Mouse (Mus musculus) limb, embryonic 12.5 days (tissue): ENCODE data around the gene 2200002D01Rik. TPM values are rescaled to one million over a fixed set of nuclear protein-coding genes. Genes with fewer than 3 reads are reported as not detected.
"Not testable (repeated sequence)": the region's sequence is repeated elsewhere in the genome, so short reads cannot be mapped to it uniquely, and the experiment has no call there.

Source experiments
- ATAC-seq: fragments of 200-750 bp; cut with Nextera tagmentation; 2 replicates; pipeline ENCODE4 v1.8.0; 2017; ENCODE audit warnings: low read depth, moderate TSS enrichment; ENCODE audit not compliant: insufficient number of reproducible peaks, insufficient read depth, low FRiP score, low TSS enrichment
- H3K27ac ChIP-seq: fragments of 300-500 bp; sonication (generic); 2 replicates; pipeline ENCODE4 v1.5.1; 2016; ENCODE audit warnings: mild to moderate bottlenecking, moderate library complexity
- H3K27me3 ChIP-seq: fragments of 300-500 bp; sonication (generic); 2 replicates; pipeline ENCODE4 v1.6.1; 2016; ENCODE audit warnings: mild to moderate bottlenecking, moderate library complexity
- H3K36me3 ChIP-seq: fragments of 300-500 bp; sonication (generic); 2 replicates; pipeline ENCODE4 v1.6.1; 2016; ENCODE audit warnings: mild to moderate bottlenecking, moderate library complexity
- H3K4me1 ChIP-seq: fragments of 300-500 bp; sonication (generic); replicated peaks from 2 replicates; pipeline ENCODE4 v1.6.1; 2016
- H3K4me2 ChIP-seq: fragments of 300-500 bp; sonication (generic); 2 replicates; pipeline ENCODE4 v1.6.1; 2016; ENCODE audit warnings: mild to moderate bottlenecking, moderate library complexity
- H3K4me3 ChIP-seq: fragments of 300-500 bp; sonication (generic); replicated peaks from 2 replicates; pipeline ENCODE4 v1.5.1; 2016; ENCODE audit warnings: mild to moderate bottlenecking
- H3K9ac ChIP-seq: fragments of 300-500 bp; sonication (generic); replicated peaks from 2 replicates; pipeline ENCODE4 v1.6.1; 2016; ENCODE audit warnings: mild to moderate bottlenecking, moderate library complexity
- H3K9me3 ChIP-seq: fragments of 300-500 bp; sonication (generic); 2 replicates; pipeline ENCODE4 v1.6.1; 2016; ENCODE audit warnings: mild to moderate bottlenecking, moderate library complexity
- WGBS: fragments of 180-500 bp; shearing (Covaris S2); methylation state at CpG from one replicate; pipeline ENCODE4 v1.1.7; 2016; 5-methylcytosine and 5-hydroxymethylcytosine counted together
- polyA plus RNA-seq: library from polyadenylated mRNA; unstranded; fragments of >200 nt; fragmentation: Nextera tagmentation; extraction: Ambion mirVana; gene quantifications from 2 replicates; pipeline ENCODE4 v1.2.1, GENCODE M21; 2016

The 2200002D01Rik gene
- polyA plus RNA-seq, 1 experiment from 2014 or later = 2.7 TPM

GRCm38 (mm10) chr7:29232247-29233013 lies 15.8 kb downstream of the 2200002D01Rik start, which contains the start of gene Kcnk6:
TSS of gene Kcnk6 (minus strand) at chr7:29232515.
- H3K9me3 ChIP-seq = no peaks in the 10 kb centered on the region
- H3K27me3 ChIP-seq = peaks cover 58% of the 10 kb centered on the region
- no peaks in the 10 kb centered on the region for H3K36me3 ChIP-seq
- no peak within 1 kb of the TSS for H3K27ac ChIP-seq
- peak within 1 kb of the TSS; percentile 60 for H3K4me3 ChIP-seq
- WGBS = 2% methylated on average over 62 of the region's 62 CpGs
- ATAC-seq = peak; percentile 52
- H3K4me2 ChIP-seq = peak within 1 kb of the TSS; percentile 97
- H3K4me1 ChIP-seq = 0 out of 2 replicates have a peak, but pooled peaks cover 3% of the 10 kb centered on the region
- H3K9ac ChIP-seq = peak within 1 kb of the TSS; percentile 71

GRCm38 (mm10) chr7:29231517-29231916 lies 16.7 kb downstream of the 2200002D01Rik start:
- H3K4me3 ChIP-seq = peak overlapping the region; percentile 60
- no peaks in the 10 kb centered on the region for H3K36me3 ChIP-seq
- no peaks in the 10 kb centered on the region for H3K9me3 ChIP-seq
- no peak for ATAC-seq
- H3K27me3 ChIP-seq = peaks cover 58% of the 10 kb centered on the region
- 0 out of 2 replicates have a peak, but pooled peaks cover 3% of the 10 kb centered on the region for H3K4me1 ChIP-seq
- WGBS = 51% methylated on average over 3 of the region's 3 CpGs
- H3K9ac ChIP-seq = no peak overlapping the region
- H3K4me2 ChIP-seq = peak overlapping the region; percentile 97
- no peak overlapping the region for H3K27ac ChIP-seq

GRCm38 (mm10) chr7:29230560-29230959 lies 17.7 kb downstream of the 2200002D01Rik start:
- no peak overlapping the region for H3K4me2 ChIP-seq
- H3K27me3 ChIP-seq = peaks cover 58% of the 10 kb centered on the region
- WGBS = 63% methylated on average over 3 of the region's 3 CpGs
- peaks cover 5% of the 10 kb centered on the region for H3K4me1 ChIP-seq
- no peak for ATAC-seq
- H3K9ac ChIP-seq = no peak overlapping the region
- no peak overlapping the region for H3K4me3 ChIP-seq
- H3K27ac ChIP-seq = no peak overlapping the region
- no peaks in the 10 kb centered on the region for H3K36me3 ChIP-seq
- H3K9me3 ChIP-seq = no peaks in the 10 kb centered on the region

- Histone ChIP-seq H3K9ac (no peak overlapping the region), H3K4me2 (no peak overlapping the region), H3K9me3 (no peaks in the 10 kb centered on the region), H3K27me3 (peaks cover 45% of the 10 kb centered on the region), H3K36me3 (no peaks in the 10 kb centered on the region), H3K4me3 (no peak overlapping the region), H3K4me1 (peaks cover 14% of the 10 kb centered on the region), H3K27ac (no peak overlapping the region)
- ATAC-seq = no peak
- WGBS = 80% methylated on average over 4 of the region's 4 CpGs
These were observed 20.1 kb downstream of the 2200002D01Rik start for GRCm38 (mm10) chr7:29228202-29228601.

GRCm38 (mm10) chr7:29225520-29225919 lies 22.7 kb downstream of the 2200002D01Rik start:
- peak; percentile 16; the same call in 1 of the 2 replicates for ATAC-seq
- H3K4me3 ChIP-seq = 0 out of 2 replicates have a peak overlapping the region, but pooled peaks have one; percentile 11
- WGBS = 70% methylated on average over 13 of the region's 13 CpGs
- H3K27ac ChIP-seq = no peak overlapping the region
- H3K9me3 ChIP-seq = peaks cover 1% of the 10 kb centered on the region
- peaks cover 18% of the 10 kb centered on the region for H3K27me3 ChIP-seq
- peak overlapping the region; percentile 48 for H3K4me2 ChIP-seq
- H3K36me3 ChIP-seq = no peaks in the 10 kb centered on the region
- no peak overlapping the region for H3K9ac ChIP-seq
- H3K4me1 ChIP-seq = peaks cover 11% of the 10 kb centered on the region

GRCm38 (mm10) chr7:29224756-29225394 lies 23.4 kb downstream of the 2200002D01Rik start:
- H3K9me3 ChIP-seq = peaks cover 8% of the 10 kb centered on the region
- H3K4me1 ChIP-seq = peaks cover 11% of the 10 kb centered on the region
- H3K27me3 ChIP-seq = peaks cover 12% of the 10 kb centered on the region
- H3K4me2 ChIP-seq = peak overlapping the region; percentile 48
- WGBS = 10% methylated on average over 16 of the region's 16 CpGs
- H3K9ac ChIP-seq = peak overlapping the region; percentile 32; the same call in 1 of the 2 replicates
- H3K4me3 ChIP-seq = peak overlapping the region; percentile 11; the same call in 1 of the 2 replicates
- H3K27ac ChIP-seq = no peak overlapping the region
- no peaks in the 10 kb centered on the region for H3K36me3 ChIP-seq
- no peak; the same call in 1 of the 2 replicates for ATAC-seq

GRCm38 (mm10) chr7:29214846-29215245 lies 33.4 kb downstream of the 2200002D01Rik start:
- Histone ChIP-seq H3K27me3 (peaks cover 18% of the 10 kb centered on the region), H3K9ac (no peak overlapping the region), H3K4me3 (no peak overlapping the region), H3K9me3 (peaks cover 6% of the 10 kb centered on the region), H3K4me1 (peaks cover 6% of the 10 kb centered on the region; the same call in 1 of the 2 replicates), H3K27ac (no peak overlapping the region), H3K36me3 (no peaks in the 10 kb centered on the region), H3K4me2 (no peak overlapping the region)
- WGBS = 39% methylated on average over 15 of the region's 15 CpGs
- ATAC-seq = no peak

GRCm38 (mm10) chr7:29214236-29214635 lies 34.0 kb downstream of the 2200002D01Rik start:
- no peaks in the 10 kb centered on the region; the same call in 1 of the 2 replicates for H3K9me3 ChIP-seq
- peaks cover 6% of the 10 kb centered on the region; the same call in 1 of the 2 replicates for H3K4me1 ChIP-seq
- no peak overlapping the region for H3K27ac ChIP-seq
- H3K4me3 ChIP-seq = 0 out of 2 replicates have a peak overlapping the region, but pooled peaks have one; percentile 28
- no peaks in the 10 kb centered on the region for H3K36me3 ChIP-seq
- peaks cover 18% of the 10 kb centered on the region for H3K27me3 ChIP-seq
- H3K9ac ChIP-seq = no peak overlapping the region
- 72% methylated on average over 2 of the region's 2 CpGs for WGBS
- H3K4me2 ChIP-seq = peak overlapping the region; percentile 55
- ATAC-seq = no peak

- Histone ChIP-seq H3K4me1 (peaks cover 6% of the 10 kb centered on the region; the same call in 1 of the 2 replicates), H3K4me3 (peak within 1 kb of the TSS; percentile 28), H3K27ac (no peak within 1 kb of the TSS), H3K4me2 (peak within 1 kb of the TSS; percentile 55), H3K9me3 (no peaks in the 10 kb centered on the region; the same call in 1 of the 2 replicates), H3K27me3 (peaks cover 18% of the 10 kb centered on the region), H3K36me3 (no peaks in the 10 kb centered on the region), H3K9ac (no peak within 1 kb of the TSS; the same call in 1 of the 2 replicates)
- 2% methylated on average over 20 of the region's 20 CpGs for WGBS
- ATAC-seq = peak; percentile 73
These were observed 34.6 kb downstream of the 2200002D01Rik start, which contains the start of gene Catsperg1 for GRCm38 (mm10) chr7:29213675-29214082. TSS of gene Catsperg1 (minus strand) at chr7:29214035.

- not testable (repeated sequence) for H3K36me3 ChIP-seq, H3K9me3 ChIP-seq, ATAC-seq, H3K9ac ChIP-seq, H3K4me1 ChIP-seq, H3K27ac ChIP-seq
- peaks cover 18% of the 10 kb centered on the region for H3K27me3 ChIP-seq
- 14% methylated on average over 40 of the region's 40 CpGs for WGBS
- H3K4me3 ChIP-seq = peak overlapping the region; percentile 28
- H3K4me2 ChIP-seq = peak overlapping the region; percentile 55
These were observed 35.3 kb downstream of the 2200002D01Rik start for GRCm38 (mm10) chr7:29212775-29213560.
